Mouse (Mus musculus) hindbrain, embryonic 10.5 days (tissue): ENCODE measurements around the gene 2810021J22Rik. TPM values are rescaled to one million over a fixed set of nuclear protein-coding genes. Genes with fewer than 3 reads are reported as not detected.
"Not testable (repeated sequence)": the region's sequence is repeated elsewhere in the genome, so short reads cannot be mapped to it uniquely, and the experiment has no call there.

Experiments
- DNase-seq: peaks from one replicate; pipeline ENCODE4 v3.0.0-alpha.2; 2017; ENCODE audit warnings: low spot score
- H3K27ac ChIP-seq: fragments of 300-500 bp; sonication (generic); 2 replicates; pipeline ENCODE4 v1.5.1; 2016; ENCODE audit warnings: mild to moderate bottlenecking, moderate library complexity
- H3K27me3 ChIP-seq: fragments of 300-500 bp; sonication (generic); 2 replicates; pipeline ENCODE4 v1.6.1; 2016; ENCODE audit warnings: mild to moderate bottlenecking; ENCODE audit not compliant: poor library complexity, insufficient read depth, severe bottlenecking
- H3K36me3 ChIP-seq: fragments of 300-500 bp; sonication (generic); 2 replicates; pipeline ENCODE4 v1.6.1; 2016; ENCODE audit warnings: mild to moderate bottlenecking, moderate library complexity
- H3K4me1 ChIP-seq: fragments of 300-500 bp; sonication (generic); replicated peaks from 2 replicates; pipeline ENCODE4 v1.6.1; 2016; ENCODE audit warnings: mild to moderate bottlenecking
- H3K4me3 ChIP-seq: fragments of 300-500 bp; sonication (generic); 2 replicates; pipeline ENCODE4 v1.5.1; 2016; ENCODE audit warnings: mild to moderate bottlenecking, moderate library complexity
- H3K9me3 ChIP-seq: fragments of 300-500 bp; sonication (generic); 2 replicates; pipeline ENCODE4 v1.6.1; 2016; ENCODE audit warnings: mild to moderate bottlenecking, moderate library complexity
- WGBS: fragments of 180-500 bp; shearing (Covaris S2); methylation state at CpG from one replicate; pipeline ENCODE4 v1.1.7; 2016; 5-methylcytosine and 5-hydroxymethylcytosine counted together
- polyA plus RNA-seq: library from polyadenylated mRNA; unstranded; fragments of >200 nt; fragmentation: Nextera tagmentation; extraction: Ambion mirVana; gene quantifications from 2 replicates; pipeline ENCODE4 v1.2.1, GENCODE M21; 2016

2810021J22Rik gene
- polyA plus RNA-seq = 11.3 and 12.4 TPM in 2 replicates

DNA sequence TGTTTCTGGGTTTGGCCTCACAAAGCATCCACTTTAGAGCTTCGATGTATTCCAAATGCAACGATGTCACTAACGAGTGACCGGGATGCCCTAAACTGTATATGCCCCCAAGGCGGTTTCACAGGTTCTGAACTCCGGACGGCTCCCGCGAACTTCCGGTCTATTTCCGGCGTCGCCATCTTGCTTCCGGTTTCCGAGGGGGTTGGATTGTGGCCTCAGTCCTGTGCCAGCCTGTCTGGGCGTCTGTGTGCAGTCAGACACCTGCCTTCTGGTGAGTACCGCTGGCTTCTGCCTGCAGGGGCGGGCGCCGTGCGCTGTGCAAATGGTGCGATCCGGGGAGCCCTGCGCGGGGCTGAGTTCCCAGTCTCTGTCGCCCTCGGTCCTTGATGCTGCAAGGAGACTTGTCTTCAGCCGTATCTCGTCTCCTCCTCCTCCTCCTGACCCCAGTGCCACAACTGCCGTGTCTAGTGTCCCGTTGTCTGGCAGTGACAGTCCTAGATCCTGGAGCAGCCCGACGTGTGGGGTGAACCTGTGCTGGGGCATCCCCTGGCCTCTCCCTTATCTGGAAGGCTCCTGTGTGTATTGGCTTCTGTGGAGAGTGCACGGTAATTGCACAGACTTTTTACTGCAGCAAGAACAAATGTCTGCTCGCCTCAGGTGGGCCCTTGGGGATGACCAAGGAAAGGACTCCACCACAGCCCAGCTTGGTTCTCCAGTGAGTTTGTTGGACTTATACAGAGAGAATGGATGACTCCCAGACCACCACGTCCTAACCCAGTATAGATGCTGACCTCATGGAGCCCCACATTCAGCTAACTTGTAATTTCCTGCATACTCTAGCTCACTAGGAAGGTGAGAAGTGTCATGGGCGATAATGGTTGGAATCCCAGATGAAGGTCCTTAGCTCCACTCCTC, at the start of gene 2810021J22Rik:
Gene 2810021J22Rik (plus strand): TSS at position 178 of the 915 bp plus-strand sequence.
- H3K27me3 ChIP-seq = no peaks in the 10 kb centered on the region
- H3K36me3 ChIP-seq = peaks cover 32% of the 10 kb centered on the region
- peaks cover 12% of the 10 kb centered on the region for H3K4me1 ChIP-seq
- peak within 1 kb of the TSS; percentile 76 for H3K4me3 ChIP-seq
- H3K27ac ChIP-seq = peak within 1 kb of the TSS; percentile 93
- peak; percentile 86 for DNase-seq
- WGBS = 5% methylated on average over 37 of the region's 37 CpGs
- no peaks in the 10 kb centered on the region for H3K9me3 ChIP-seq

GRCm38 (mm10) chr11:58828937-58829336, 38.1 kb upstream of the 2810021J22Rik start, which contains the start of gene Olfr312:
Gene Olfr312 (plus strand): TSS chr11:58829237.
- H3K4me1 ChIP-seq, DNase-seq, H3K9me3 ChIP-seq: not testable (repeated sequence)

DNA sequence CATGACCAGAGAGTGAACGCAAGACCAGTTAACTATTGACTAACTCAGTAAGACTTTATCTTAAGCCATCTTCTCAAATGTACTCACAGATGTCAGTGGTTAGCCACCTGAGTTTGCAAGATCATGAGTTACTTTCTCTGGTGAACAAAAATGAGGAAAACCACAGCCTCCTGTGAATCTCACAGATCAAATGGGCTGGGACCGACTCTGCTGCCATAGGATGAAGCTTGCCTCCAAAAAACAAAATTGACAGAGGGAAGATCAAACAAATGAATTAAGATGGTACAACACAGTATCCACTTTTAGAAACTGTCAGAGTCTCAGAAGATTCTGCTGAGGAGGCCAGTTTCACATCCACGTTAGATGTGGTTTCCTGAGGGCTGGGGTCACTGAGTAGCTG, 37.3 kb upstream of the 2810021J22Rik start:
- DNase-seq = no peak
- Histone ChIP-seq H3K36me3 (no peaks in the 10 kb centered on the region), H3K9me3 (no peaks in the 10 kb centered on the region), H3K27me3 (no peaks in the 10 kb centered on the region), H3K4me1 (no peaks in the 10 kb centered on the region), H3K27ac (no peak overlapping the region), H3K4me3 (no peak overlapping the region)
- 90% methylated on average over 3 of the region's 3 CpGs for WGBS

More at GRCm38 (mm10) chr11:58828937-58829336, 38.1 kb upstream of the 2810021J22Rik start, which contains the start of gene Olfr312:
- not testable (repeated sequence) for H3K4me3 ChIP-seq, H3K36me3 ChIP-seq, H3K27ac ChIP-seq, H3K27me3 ChIP-seq

GRCm38 (mm10) chr11:58832541-58832940, 34.5 kb upstream of the 2810021J22Rik start:
- H3K4me3 ChIP-seq, H3K27me3 ChIP-seq, H3K36me3 ChIP-seq, H3K27ac ChIP-seq, DNase-seq, H3K9me3 ChIP-seq, H3K4me1 ChIP-seq: not testable (repeated sequence)
- 81% methylated on average over 3 of the region's 3 CpGs for WGBS

DNA sequence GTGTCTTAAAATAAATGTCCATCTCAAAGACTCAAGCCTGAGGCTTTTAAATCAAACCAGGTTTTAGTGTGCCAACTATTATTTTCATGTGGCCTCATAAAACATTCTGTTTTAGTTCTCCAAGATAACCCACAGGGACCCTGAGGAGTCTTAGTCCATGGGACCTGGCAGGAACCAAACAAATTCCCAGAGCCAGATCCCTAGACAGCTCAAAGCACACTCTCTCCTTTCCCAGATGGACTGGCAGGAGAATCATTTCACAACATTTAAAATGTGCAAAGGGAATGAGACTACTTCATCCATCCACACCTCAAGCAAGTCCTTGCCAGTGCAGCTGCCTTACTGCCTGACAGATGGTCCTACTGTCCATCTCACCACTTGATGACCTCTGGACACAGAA, 28.1 kb upstream of the 2810021J22Rik start, which contains the start of gene Olfr311:
Gene Olfr311 (plus strand): TSS at position 301 of the 400 bp plus-strand sequence.
- not testable (repeated sequence) for H3K9me3 ChIP-seq, DNase-seq, H3K27me3 ChIP-seq, H3K27ac ChIP-seq, H3K36me3 ChIP-seq, H3K4me1 ChIP-seq, H3K4me3 ChIP-seq

GRCm38 (mm10) chr11:58846919-58847461, 20.0 kb upstream of the 2810021J22Rik start, which contains the start of gene Gm12258:
Gene Gm12258 (plus strand): TSS chr11:58847158.
- H3K27me3 ChIP-seq = no peaks in the 10 kb centered on the region
- peaks cover 12% of the 10 kb centered on the region for H3K4me1 ChIP-seq
- peaks cover 32% of the 10 kb centered on the region for H3K36me3 ChIP-seq
- H3K27ac ChIP-seq = peak within 1 kb of the TSS; percentile 88
- WGBS = under 1% methylated on average over 24 of the region's 24 CpGs
- peak; percentile 87 for DNase-seq
- H3K4me3 ChIP-seq = peak within 1 kb of the TSS; percentile 83
- no peaks in the 10 kb centered on the region; the same call in 1 of the 2 replicates for H3K9me3 ChIP-seq

- H3K4me3 ChIP-seq = peak overlapping the region; percentile 83
- peak overlapping the region; percentile 88 for H3K27ac ChIP-seq
- WGBS = 46% methylated on average over 9 of the region's 9 CpGs
- DNase-seq = no peak
- peaks cover 12% of the 10 kb centered on the region for H3K4me1 ChIP-seq
- H3K27me3 ChIP-seq = no peaks in the 10 kb centered on the region
- no peaks in the 10 kb centered on the region; the same call in 1 of the 2 replicates for H3K9me3 ChIP-seq
- H3K36me3 ChIP-seq = peaks cover 38% of the 10 kb centered on the region
Observed at GRCm38 (mm10) chr11:58847636-58848035, 19.4 kb upstream of the 2810021J22Rik start.

GRCm38 (mm10) chr11:58849731-58850130, 17.3 kb upstream of the 2810021J22Rik start:
- no peaks in the 10 kb centered on the region; the same call in 1 of the 2 replicates for H3K9me3 ChIP-seq
- peaks cover 12% of the 10 kb centered on the region for H3K4me1 ChIP-seq
- H3K27me3 ChIP-seq = no peaks in the 10 kb centered on the region
- DNase-seq = no peak
- H3K36me3 ChIP-seq = peaks cover 49% of the 10 kb centered on the region
- H3K4me3 ChIP-seq = no peak overlapping the region
- H3K27ac ChIP-seq = no peak overlapping the region
- 62% methylated on average over 2 of the region's 2 CpGs for WGBS

DNA sequence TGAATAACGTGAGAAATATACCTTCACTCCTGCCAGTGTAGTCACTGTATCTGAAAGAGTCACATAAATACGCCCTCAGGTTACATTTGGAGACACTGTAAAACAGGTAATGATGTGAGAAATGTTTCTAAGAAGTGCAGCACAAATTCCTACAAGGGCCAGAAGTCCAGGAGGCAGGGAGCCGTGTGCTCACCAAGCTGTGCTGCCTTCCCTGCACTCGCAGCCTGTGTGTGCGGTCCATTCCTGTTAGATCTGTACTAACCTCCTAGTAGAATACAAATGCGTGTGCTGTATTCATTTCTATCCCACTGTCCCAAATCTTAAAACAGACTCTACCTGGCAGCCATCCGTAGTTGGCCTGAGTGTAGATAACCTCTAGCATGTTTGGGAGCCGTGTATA, 6.3 kb upstream of the 2810021J22Rik start:
- H3K9me3 ChIP-seq = peaks cover 28% of the 10 kb centered on the region
- no peaks in the 10 kb centered on the region for H3K4me1 ChIP-seq
- WGBS = 95% methylated on average over 8 of the region's 8 CpGs
- H3K27me3 ChIP-seq = no peaks in the 10 kb centered on the region
- peaks cover 57% of the 10 kb centered on the region for H3K36me3 ChIP-seq
- no peak overlapping the region for H3K27ac ChIP-seq
- H3K4me3 ChIP-seq = no peak overlapping the region
- DNase-seq = no peak

GRCm38 (mm10) chr11:58867954-58868330, 926 bp downstream of the 2810021J22Rik start:
- Histone ChIP-seq H3K4me3 (peak overlapping the region; percentile 76), H3K27ac (peak overlapping the region; percentile 93; the same call in 1 of the 2 replicates), H3K27me3 (no peaks in the 10 kb centered on the region), H3K9me3 (no peaks in the 10 kb centered on the region), H3K36me3 (peaks cover 33% of the 10 kb centered on the region), H3K4me1 (peaks cover 12% of the 10 kb centered on the region)
- WGBS = 89% methylated on average over 6 of the region's 6 CpGs
- no peak for DNase-seq

DNA sequence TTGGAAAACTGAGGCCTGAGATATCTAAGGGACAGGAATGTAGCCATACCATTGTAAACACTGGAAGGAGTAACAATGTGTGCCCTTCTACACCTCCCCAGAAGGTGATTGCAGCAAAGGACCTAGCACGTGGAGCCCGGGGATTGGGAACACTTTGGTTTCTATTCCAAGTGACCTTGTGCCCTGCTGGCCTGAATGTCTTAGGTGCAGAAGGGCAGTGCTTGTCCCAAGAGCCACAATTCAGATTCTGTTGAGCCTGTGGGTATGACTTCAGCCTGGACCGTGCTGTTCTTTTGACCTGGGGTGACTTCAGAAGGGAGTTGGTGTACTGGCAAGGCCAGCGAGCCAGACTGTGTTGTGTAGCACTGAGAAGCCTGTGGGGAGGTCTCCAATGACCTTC, 3.9 kb downstream of the 2810021J22Rik start:
- H3K4me1 ChIP-seq = peaks cover 12% of the 10 kb centered on the region
- WGBS = 94% methylated on average over 4 of the region's 4 CpGs
- H3K9me3 ChIP-seq = no peaks in the 10 kb centered on the region
- no peaks in the 10 kb centered on the region for H3K27me3 ChIP-seq
- H3K4me3 ChIP-seq = no peak overlapping the region
- no peak for DNase-seq
- no peak overlapping the region for H3K27ac ChIP-seq
- H3K36me3 ChIP-seq = peaks cover 44% of the 10 kb centered on the region

GRCm38 (mm10) chr11:58883756-58884155, 16.7 kb downstream of the 2810021J22Rik start:
- no peaks in the 10 kb centered on the region for H3K27me3 ChIP-seq
- peaks cover 55% of the 10 kb centered on the region for H3K36me3 ChIP-seq
- 88% methylated on average over 8 of the region's 8 CpGs for WGBS
- no peaks in the 10 kb centered on the region for H3K9me3 ChIP-seq
- no peaks in the 10 kb centered on the region for H3K4me1 ChIP-seq
- no peak overlapping the region for H3K4me3 ChIP-seq
- no peak for DNase-seq
- H3K27ac ChIP-seq = no peak overlapping the region

DNA sequence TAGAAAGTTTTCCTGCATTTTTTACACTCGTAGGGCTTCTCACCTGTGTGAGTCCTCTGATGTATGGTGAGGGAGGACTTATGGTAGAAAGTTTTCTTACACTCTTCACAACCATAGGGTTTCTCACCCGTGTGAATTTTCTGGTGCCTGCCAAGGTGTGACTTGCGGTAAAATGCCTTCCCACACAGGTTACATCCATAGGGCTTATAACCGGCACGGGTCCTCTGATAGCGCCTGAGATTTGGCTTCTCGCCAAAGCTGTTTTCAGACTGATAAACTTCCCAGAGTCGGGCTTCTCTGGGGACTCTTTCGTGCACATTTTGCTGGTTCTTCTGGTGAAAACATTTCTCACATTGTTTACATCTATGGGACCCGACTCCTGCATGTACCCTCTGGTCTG, 23.5 kb downstream of the 2810021J22Rik start:
- no peak overlapping the region for H3K27ac ChIP-seq
- no peaks in the 10 kb centered on the region for H3K27me3 ChIP-seq
- DNase-seq = no peak
- H3K36me3 ChIP-seq = peaks cover 77% of the 10 kb centered on the region
- no peak overlapping the region for H3K4me3 ChIP-seq
- WGBS = 94% methylated on average over 10 of the region's 10 CpGs
- no peaks in the 10 kb centered on the region for H3K9me3 ChIP-seq
- H3K4me1 ChIP-seq = no peaks in the 10 kb centered on the region
